Mouse (Mus musculus) G1E (cell line): ENCODE measurements around the gene Arhgap11a.

ENCODE experiments used
- CTCF ChIP-seq: IDR thresholded peaks from 2 replicates; pipeline ENCODE4 v1.5.1; 2012; ENCODE audit warnings: low read depth, low read length, inconsistent platforms, mixed read lengths
- GATA1 ChIP-seq: IDR thresholded peaks from 2 replicates; pipeline ENCODE4 v1.6.1; 2012; ENCODE audit warnings: borderline replicate concordance, low read length, inconsistent platforms, mixed read lengths

DNA sequence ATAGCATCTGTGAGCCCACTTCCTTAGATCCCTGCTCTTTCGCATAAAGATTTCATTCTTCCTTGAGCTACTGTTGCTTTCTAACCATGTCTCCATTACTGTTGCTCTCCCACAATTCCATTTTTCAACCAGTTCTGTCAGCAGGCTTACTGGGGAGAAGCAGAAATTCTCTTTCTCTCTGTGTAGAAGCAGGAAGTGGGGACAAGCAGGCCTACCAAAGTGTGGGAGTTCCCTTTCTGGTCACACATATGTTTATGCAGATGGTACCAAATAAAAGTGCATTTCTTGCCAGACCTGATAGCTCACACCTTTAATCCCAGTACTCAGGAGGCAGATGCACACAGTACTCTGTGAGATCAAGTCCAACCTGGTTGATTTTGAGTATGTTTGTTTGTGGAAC is 21.7 kb upstream of the Arhgap11a start:
- TF ChIP-seq CTCF (no peak), GATA1 (no peak)
